Mouse (Mus musculus) CD4-positive helper T cell, adult 2 months (primary cell): ENCODE measurements around the gene Fam43a.

ENCODE experiments used
- DNase-seq: peaks from one replicate; pipeline ENCODE4 v3.0.0-alpha.2; 2012; ENCODE audit warnings: low read depth, missing footprints, low spot score

The Fam43a gene

GRCm38 (mm10) chr16:30599491-30600268 lies at the start of gene Fam43a:
Gene Fam43a (plus strand): TSS chr16:30599723.
- peak; percentile 80 for DNase-seq

- DNase-seq = peak; percentile 75
Observed at GRCm38 (mm10) chr16:30549966-30550747, 49.4 kb upstream of the Fam43a start.

DNA sequence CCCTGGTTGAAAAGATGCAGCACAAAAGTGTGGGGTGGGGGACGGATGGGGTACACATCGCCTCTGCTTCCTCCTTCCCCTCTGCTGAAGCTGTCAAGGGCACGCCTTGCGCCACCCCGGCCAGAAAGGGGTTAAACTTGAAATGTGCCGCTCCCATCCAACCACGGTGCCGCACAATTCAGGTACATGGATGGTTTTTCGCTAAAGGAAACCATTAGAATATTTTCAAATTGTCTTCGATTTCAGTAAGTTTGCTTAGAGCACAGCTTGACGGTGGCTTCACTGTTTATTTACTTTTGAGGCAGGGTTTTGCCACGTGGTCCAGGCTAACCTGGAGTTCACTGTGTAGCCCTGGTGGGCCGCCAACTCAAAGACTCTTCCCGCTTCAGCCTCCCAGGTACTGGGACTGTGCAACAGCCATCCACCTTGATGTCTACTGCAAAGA lies 48.8 kb upstream of the Fam43a start, which contains the start of gene Tmem44:
Gene Tmem44 (minus strand): TSS at position 95 of the 445 bp plus-strand sequence.
- DNase-seq = no peak

DNA sequence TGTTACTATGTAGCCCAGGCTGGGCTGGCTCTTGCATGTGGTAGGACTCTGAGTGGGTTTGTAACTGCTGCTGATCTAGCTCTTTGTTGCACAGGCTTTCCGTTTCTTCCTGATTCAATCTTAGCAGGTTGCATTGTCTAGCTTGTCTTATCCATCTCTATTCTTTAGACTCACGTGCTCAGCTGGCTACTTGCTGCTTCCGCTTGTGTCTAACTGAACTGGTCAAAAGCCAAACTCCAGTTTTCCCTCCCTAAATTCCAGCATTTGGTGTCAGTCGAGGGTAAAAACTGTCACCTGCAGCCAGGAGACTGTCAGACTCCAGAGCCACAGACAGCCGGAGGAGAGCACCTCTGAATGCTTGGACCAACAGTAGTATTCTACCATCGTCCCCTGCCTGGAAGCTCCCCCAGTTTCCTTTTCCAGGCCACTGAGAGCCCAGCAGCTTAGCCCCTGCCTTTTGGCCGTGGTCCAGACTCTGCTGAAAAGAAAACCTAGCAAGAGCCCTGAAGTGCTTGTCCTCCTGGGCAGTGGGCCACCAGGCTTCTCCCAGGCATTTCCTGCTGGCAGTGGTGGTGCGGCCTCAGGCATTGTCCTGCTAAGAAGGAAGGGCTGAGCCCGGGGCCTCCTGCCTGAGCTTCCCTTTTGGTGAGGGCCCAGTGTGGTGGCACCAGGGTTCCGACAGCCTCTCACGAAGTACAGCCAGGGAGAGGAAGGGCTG lies 46.7 kb upstream of the Fam43a start:
- DNase-seq = no peak

GRCm38 (mm10) chr16:30554109-30554508 lies 45.4 kb upstream of the Fam43a start:
- no peak for DNase-seq

DNA sequence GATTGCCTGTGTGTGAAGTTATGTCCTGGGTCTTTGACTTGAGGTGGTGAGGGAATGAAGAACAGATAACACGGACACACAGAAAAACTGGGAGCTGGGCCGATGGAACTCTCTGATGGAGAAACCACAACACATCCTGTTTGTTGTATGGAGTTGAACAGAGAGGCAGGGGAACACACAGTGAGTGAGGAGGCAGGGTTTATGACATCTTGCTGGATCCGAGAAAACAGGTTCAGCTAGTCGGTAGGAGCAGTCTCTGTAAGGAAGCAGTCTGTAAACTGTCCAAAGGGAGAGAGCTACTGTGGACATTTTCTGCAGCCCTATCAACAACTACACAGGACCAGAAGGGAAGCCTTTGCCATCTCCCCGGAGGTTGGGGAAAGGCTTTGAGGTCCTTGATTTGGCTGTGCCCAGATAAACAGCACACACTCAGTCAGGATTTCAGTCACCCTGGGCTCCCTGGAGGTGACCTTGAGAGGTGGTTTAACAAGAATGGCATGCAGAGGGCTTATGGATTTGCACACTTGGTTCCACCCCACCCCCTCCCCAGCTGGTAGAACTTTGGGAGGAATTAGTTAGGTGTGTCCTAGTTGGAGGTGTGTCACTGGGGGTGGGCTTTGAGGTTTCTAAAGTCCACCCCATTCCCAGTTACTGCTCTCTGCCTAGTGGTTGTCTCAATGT lies 40.1 kb upstream of the Fam43a start:
- no peak for DNase-seq

GRCm38 (mm10) chr16:30560601-30561000 lies 38.9 kb upstream of the Fam43a start:
- no peak for DNase-seq

DNA sequence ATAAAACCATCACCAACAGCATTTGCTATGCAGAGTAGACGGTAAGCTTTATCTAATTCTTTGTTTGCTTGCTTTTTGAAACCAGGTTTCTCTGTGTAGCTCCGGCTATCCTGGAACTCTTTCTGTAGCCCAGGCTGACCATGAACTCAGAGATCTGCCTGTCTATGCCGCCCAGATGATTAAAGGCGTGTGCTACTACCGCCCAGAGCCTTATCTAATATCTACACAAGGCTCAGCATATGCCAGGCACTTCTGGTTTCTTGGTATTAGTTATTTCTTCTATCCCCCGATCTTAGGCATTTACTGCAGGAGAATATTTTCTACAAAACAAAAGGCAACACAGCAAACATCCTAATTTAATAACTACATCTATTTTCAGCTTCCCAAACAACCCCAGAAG lies 33.9 kb upstream of the Fam43a start:
- DNase-seq = no peak

DNA sequence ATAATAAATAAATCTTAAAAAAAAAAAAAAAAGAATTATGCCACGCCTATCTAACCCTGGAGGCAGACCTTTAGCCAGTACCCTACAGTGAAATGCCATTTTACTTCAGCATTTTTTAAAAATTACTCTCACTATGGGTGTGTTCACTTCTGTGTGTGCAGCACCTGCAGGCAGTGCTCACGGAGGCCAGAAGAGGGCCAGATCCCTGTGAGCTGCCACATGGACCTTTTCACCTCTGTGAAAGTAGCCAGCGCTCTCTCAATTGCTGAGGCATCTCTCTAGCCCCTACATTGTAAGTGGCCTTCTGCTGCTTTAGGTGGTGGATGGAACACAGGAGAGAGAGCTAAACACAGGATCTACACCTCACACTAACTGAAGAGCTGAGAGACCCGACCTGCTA lies 29.4 kb upstream of the Fam43a start:
- no peak for DNase-seq

DNA sequence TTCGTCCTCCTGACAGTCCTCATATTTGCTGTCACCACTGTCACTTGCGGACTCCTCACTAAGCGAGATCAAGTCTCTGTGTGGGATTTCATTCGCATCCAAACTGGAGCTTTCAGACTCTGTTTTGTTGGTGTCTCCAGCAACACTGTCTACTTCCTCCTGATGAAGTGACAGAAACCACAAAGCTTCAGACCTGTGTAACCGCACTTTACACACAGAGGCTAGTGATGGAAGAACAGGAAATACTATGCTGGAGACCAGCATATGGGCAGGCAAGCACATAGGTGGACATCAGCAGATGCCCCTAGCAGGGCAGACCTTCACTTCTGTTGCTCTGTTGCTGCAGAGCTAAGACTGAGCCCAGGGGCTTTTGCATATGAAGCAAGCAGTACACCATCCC lies 28.1 kb upstream of the Fam43a start:
- DNase-seq = no peak

GRCm38 (mm10) chr16:30572239-30572638 lies 27.3 kb upstream of the Fam43a start:
- no peak for DNase-seq

DNA sequence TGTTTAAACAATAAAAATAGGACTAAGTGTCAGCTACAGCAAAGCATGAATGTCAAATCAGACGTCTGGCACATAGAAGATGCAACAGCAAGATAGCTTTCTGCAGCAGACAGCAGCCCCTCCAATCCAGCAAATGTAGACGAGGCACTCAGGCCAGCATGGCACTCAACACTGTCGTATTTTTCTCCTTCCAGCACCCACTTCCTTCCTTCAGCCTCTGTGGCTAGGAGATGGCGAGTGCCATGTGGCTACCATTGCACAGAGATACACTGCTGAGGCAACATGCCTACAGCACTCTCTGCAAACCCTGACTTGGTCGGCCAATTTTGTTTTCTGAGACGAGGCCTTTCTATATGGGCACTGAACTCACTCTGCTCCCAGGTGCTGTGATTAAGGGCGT lies 23.7 kb upstream of the Fam43a start:
- DNase-seq = no peak

- no peak for DNase-seq
Observed at GRCm38 (mm10) chr16:30576392-30576791, 23.1 kb upstream of the Fam43a start.

DNA sequence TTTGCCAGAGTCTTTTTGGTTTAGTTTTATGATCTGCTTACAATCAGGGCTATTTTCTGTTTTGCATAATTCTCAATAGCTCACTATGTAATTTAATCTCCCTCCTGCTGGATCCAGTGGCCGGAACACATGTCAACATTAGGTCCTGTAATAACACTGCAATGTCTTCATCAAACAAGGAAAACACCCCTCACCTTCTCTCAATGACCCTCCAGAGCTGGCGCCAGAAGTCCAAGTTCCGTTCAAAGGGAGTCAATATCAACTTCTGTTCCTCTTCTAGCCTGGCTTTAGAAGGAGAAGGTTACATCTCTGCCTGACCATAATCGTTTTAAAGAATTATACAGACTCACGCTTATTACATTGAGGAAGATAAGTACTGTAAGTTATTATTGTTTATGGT lies 18.8 kb upstream of the Fam43a start:
- DNase-seq = no peak

GRCm38 (mm10) chr16:30586935-30587493 lies 12.5 kb upstream of the Fam43a start:
- no peak for DNase-seq

DNA sequence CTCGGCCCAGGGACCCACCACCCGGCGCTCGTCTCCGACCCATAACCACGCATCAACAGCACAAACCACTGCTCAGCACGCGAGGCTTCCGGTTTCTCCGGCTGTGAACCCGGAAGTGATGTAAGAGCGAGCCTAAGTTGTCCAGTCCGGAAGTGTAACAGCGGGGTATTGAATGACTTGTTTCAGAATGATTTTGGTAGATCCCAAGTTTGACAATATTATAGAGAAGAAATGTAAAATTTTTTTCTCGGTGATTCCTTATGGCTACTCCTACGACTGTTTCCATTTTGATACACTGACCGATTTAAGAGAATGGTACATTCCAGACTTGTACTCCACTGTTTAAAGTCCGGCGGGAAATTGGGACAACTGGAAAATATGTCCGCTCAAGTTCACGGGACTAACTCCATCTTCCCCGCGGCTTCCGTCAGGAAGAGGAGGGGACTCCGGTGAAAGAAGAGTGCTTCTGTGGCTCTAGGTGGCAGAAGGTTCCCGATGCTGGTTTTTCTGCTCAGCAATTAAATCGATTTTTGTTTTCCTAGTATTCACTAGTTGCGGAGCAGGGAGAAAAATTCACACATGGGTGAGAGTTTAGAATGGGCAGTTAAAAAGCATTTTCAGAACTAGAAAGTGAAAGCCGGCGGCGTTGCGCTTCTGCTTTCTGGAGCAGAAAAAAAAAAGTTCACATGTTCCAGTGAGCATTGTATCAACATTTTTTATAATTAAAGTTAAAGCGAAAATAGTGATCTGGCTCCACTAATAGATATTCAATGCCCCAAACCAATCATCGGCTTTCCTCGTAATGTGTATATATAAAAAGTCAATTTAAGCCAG lies 11.8 kb upstream of the Fam43a start, which contains the start of gene Lsg1:
Gene Lsg1 (minus strand): TSS at position 99 of the 834 bp plus-strand sequence.
- DNase-seq = peak; percentile 94

DNA sequence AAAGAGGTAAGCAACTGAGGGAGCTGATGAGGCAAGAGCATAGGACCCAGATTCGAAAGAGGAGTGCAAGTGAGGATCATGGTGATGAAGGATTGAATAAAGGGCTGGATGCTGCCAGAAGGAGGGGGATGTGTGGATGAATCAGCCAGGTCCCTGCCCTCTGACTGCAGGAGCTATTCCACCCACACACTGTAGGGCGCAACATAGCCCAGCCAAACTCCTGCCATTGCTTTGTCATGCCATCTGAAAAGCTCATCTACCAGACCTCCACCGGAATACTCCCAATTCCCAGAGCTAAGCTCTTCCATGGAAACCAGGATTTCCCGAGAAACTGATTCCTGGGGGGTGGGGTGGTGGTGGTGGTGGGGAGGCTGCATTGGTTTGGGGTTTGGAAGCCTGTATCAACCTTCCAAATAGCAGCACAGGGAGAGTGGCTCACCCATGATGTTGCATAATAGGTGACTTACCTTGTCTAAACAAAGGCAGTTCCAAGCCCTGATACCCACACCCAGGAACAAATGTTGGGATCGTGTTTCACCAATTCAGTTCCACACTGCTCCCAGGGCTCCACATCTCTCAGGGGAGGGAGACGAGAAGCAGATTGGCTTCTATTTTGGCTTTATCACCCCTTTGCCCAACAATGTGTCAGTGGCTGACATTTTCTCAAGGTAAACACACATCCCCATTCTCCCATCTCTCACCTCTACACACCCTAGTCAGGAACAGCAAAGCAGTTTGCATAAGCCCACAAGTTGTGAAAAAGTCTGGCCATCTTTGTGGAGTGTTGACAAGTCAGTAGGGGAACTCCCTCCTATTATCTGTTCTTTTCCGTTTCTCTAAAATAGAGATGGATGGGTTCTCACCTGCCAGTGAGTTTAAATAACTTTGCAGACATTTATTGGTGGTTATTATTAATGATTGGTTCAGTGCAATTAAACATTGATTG lies 9.0 kb upstream of the Fam43a start:
- no peak for DNase-seq

DNA sequence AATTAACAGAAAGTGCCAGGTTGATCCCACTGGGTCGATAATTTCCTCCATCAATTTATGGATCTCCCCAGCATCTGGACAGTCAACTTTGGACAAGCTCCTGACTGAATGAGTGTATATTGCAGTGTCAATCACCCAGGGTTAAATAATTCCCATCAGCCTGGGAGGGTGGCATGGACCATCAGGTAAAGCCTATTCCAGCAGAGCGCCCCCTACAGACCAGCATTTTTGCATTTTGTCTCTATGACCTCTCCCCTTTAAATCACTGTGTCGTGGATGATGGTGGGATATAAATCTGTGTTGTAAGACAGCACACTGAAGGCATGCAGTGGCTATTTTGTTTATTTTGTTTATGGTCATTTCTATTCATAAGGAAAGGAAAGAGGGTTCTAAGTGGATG lies 7.5 kb upstream of the Fam43a start:
- peak; percentile 17 for DNase-seq

DNA sequence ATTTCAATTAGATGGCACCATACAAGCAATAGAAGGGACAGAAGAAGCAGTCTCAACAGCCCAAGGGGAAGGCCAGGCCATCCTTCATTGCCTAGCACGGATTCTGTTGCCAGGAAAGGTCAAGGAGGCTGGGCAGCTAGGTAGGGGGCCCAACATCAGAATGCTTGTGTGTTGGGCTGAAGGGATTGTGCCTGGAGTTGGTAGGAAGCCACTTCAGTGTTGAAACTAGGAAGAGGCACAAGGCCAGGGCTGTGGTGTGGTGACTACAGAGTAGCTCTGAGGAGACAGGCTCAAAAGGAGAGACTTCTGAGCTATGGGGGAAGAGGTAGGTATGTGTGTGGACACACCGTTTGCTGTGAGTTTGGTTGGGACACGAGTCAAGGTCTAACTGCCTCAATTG lies 4.2 kb upstream of the Fam43a start:
- DNase-seq = no peak
